Mouse (Mus musculus) layer of hippocampus, adult 2 months (tissue): Measurements from ENCODE around the gene Fam25c. TPM values are rescaled to one million over a fixed set of nuclear protein-coding genes. Genes with fewer than 3 reads are reported as not detected.
A peak's percentile ranks its signal among the peaks of the same experiment; 100 is the strongest.

Experiments used
- DNase-seq, 2 experiments: peaks; one replicate each; pipeline ENCODE4 v3.0.0; 2022; ENCODE audit warnings: low spot score in 2 of 2
- H3K27ac ChIP-seq: fragments of 200-600 bp; 2 replicates; pipeline ENCODE4 v1.8.1; 2022
- H3K4me3 ChIP-seq: fragments of 200-600 bp; 2 replicates; pipeline ENCODE4 v1.8.1; 2022; ENCODE audit warnings: mild to moderate bottlenecking
- CTCF ChIP-seq: fragments of 200-600 bp; conservative IDR thresholded peaks from 2 replicates; pipeline ENCODE4 v1.8.1; 2022; ENCODE audit warnings: antibody characterized with exemption, mild to moderate bottlenecking, moderate library complexity
- total RNA-seq, 2 experiments: library from RNA; stranded (reverse); gene quantifications; 2 replicates each; pipeline ENCODE4 v1.2.3; 2021

The Fam25c gene
- total RNA-seq, 2 experiments from 2014 or later: not detected

- peak overlapping the region; percentile 95 for H3K27ac ChIP-seq
- DNase-seq: no peak
- no peak for TF ChIP-seq CTCF
- H3K4me3 ChIP-seq: peak overlapping the region; percentile 95
Measured at GRCm38 (mm10) chr14:34311691-34312090, 43.5 kb downstream of the Fam25c start.

DNA sequence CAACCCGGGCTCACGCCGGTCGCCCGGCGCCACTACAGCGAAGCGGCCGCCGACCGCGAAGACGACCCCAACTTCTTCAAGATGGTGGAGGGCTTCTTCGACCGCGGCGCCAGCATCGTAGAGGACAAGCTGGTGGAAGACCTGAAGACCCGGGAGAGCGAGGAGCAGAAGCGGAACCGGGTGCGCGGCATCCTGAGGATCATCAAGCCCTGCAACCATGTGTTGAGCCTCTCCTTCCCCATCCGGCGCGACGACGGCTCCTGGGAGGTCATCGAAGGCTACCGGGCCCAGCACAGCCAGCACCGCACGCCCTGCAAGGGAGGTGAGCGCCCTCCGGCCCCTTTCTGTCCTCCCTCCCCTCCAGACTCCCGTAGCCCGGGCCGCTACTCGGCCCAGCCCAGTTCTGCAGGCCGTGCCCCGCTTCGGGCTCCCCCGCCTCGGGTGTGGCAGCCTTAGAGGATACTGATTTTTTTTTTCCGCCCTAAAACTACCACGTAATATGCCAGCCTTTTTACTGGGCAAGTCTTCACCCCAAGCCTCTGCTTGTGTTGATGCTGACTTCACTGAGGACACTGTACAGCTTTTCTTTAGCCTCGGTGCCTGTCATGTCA, 44.1 kb downstream of the Fam25c start:
- H3K4me3 ChIP-seq: peak overlapping the region; percentile 95
- no peak for TF ChIP-seq CTCF
- DNase-seq: peak; percentile 17
- H3K27ac ChIP-seq: peak overlapping the region; percentile 95

GRCm38 (mm10) chr14:34310234-34310965, 44.8 kb downstream of the Fam25c start, which contains the start of the genes Shld2 and Glud1:
TSS of gene Shld2 (minus strand) at chr14:34310493.
TSS of gene Glud1 (plus strand) at chr14:34310727.
- Histone ChIP-seq H3K27ac (peak within 1 kb of the TSS; percentile 96), H3K4me3 (peak within 1 kb of the TSS; percentile 95)
- DNase-seq: peak; percentile 91 to 94
- TF ChIP-seq CTCF: no peak

- Histone ChIP-seq H3K27ac (peak overlapping the region; percentile 96), H3K4me3 (peak overlapping the region; percentile 95)
- DNase-seq: no peak
- TF ChIP-seq CTCF: no peak
Measured at GRCm38 (mm10) chr14:34309907-34310233, 45.4 kb downstream of the Fam25c start.

DNA sequence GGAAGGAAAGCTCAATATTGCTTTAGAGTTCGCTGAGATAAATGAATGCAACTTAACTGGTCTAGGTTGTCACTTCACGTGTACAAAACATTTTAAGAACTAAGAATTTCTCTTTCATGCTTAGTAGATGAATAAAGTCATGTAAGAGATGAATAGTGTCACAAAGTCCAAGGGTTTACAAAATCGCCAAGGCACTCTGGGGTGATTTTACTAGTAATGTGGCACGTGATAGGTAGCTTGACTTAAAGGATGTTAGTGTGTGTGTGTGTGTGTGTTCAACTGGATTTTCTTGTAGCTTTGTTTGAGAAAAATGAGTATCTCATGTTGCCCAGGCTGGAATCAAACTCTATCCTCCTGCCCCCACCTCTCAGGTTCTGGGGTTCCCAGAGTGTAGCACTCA, 46.0 kb downstream of the Fam25c start:
- DNase-seq: no peak
- no peak overlapping the region for H3K4me3 ChIP-seq
- TF ChIP-seq CTCF: no peak
- no peak overlapping the region for H3K27ac ChIP-seq

DNA sequence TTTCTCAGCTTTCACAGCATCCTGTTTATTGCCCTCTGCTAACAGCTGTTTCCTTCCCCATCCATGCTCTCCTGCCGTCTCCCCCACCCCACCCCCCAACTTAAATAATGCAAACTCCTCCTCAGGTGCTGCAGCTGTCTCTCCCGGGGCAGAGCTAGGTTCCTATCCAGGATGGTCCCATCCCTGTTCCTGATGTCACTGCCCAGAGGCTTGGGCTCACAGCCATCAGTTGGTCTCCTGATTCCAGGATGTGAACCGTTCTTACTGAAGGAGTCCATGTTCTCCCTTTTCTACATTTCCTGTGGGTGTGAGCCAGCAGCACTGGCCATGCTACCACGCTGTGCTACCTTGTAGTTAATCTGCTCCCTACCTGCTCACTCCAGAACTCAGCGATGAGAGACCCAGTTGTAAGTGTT, 52.0 kb downstream of the Fam25c start:
- no peak overlapping the region for H3K27ac ChIP-seq
- no peak for TF ChIP-seq CTCF
- no peak overlapping the region for H3K4me3 ChIP-seq
- DNase-seq: no peak

DNA sequence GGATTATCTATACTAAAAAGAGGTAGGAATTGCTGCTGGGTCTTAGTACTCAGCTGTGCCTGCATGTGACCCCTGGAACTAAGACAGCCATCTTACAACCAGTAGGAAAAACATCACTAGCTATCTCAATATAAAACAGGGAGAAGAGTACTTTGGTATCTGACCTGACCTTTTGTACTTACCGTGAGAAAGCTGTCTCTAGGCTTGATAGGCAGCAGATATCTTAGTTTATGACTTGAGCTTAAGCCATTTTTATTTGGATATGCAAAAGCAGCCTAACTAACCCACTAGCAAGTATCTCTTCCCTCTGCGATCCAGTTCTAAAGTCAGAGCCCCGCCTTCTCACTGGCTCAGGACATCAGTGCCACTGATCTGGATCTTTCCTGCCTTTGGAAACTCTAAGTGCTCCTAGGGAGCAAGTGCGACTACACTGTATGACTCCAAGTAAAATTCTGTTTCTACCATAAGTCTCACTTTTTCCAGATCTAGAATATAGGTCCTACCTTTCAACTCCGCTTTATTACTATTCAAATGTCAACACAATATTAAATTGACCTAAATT, 52.5 kb downstream of the Fam25c start:
- no peak for TF ChIP-seq CTCF
- no peak for DNase-seq
- no peak overlapping the region for H3K4me3 ChIP-seq
- no peak overlapping the region for H3K27ac ChIP-seq

Other genes with a start within 250 kb of the Fam25c start
- gene Npy4r, start 202.9 kb downstream of the Fam25c start, total RNA-seq: not detected
- gene Gprin2, start 153.8 kb downstream of the Fam25c start, total RNA-seq: 1 to 10 TPM; 1.3 to 2.6 TPM
- under 1 TPM; 0.46 to 0.52 TPM for gene Syt15, start 135.8 kb downstream of the Fam25c start, total RNA-seq
- 10 to 100 TPM; 13.0 to 15.5 TPM for gene Shld2, start 44.9 kb downstream of the Fam25c start, total RNA-seq
- 100 to 1,000 TPM; 316 to 317 TPM for gene Glud1, start 44.7 kb downstream of the Fam25c start, total RNA-seq
- gene Sncg, start 19.4 kb upstream of the Fam25c start, total RNA-seq: 1 to 10 TPM; 4.8 to 6.7 TPM
- gene Mmrn2, start 20.0 kb upstream of the Fam25c start, total RNA-seq: 1 to 10 TPM; 3.9 to 4.0 TPM
- 10 to 100 TPM; 36.5 to 42.2 TPM for gene Bmpr1a, start 147.9 kb upstream of the Fam25c start, total RNA-seq
- gene 9230112D13Rik, start 167.4 kb upstream of the Fam25c start, total RNA-seq: not detected
- 1 to 10 TPM; 3.3 to 4.0 TPM for gene Ldb3, start 233.2 kb upstream of the Fam25c start, total RNA-seq
- gene Opn4, start 244.7 kb upstream of the Fam25c start, total RNA-seq: not detected